Mouse (Mus musculus) brain, adult 2 months (tissue): ENCODE measurements around the gene Nf1.
"Not testable (repeated sequence)": the region's sequence is repeated elsewhere in the genome, so short reads cannot be mapped to it uniquely, and the experiment has no call there.

Experiments
- DNase-seq: peaks from one replicate; pipeline ENCODE4 v3.0.0; 2011; ENCODE audit warnings: low read depth, low spot score

Gene Nf1

DNA sequence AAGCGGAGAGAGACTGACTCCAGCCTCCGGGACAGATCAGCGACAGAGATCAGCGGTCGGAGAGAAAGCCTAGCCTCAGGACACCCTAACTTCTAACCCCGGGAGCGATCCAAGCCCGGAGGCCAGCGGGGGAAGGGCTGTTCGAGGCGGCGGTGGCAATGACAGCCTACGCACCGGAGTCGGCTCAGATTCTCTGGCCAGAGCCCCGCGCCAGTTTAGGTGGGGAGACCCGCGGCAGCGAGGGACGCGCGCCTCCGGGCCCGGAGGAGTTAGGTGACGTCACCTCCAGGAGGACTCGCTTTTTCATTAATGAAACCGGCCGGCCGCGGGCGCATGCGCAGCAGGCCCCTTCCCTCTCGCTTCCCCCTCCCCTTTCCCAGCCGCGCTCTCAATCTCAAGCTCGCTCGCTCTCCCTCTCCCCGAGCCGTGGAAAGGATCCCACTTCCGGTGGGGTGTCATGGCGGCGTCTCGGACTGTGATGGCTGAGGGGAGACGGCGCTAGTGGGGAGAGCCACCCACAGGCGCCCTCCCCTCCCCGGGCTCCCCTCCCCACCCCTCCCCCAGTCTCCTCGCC, at the start of gene Nf1:
Gene Nf1 (plus strand): TSS at position 460 of the 574 bp plus-strand sequence.
- peak; percentile 97 for DNase-seq

DNA sequence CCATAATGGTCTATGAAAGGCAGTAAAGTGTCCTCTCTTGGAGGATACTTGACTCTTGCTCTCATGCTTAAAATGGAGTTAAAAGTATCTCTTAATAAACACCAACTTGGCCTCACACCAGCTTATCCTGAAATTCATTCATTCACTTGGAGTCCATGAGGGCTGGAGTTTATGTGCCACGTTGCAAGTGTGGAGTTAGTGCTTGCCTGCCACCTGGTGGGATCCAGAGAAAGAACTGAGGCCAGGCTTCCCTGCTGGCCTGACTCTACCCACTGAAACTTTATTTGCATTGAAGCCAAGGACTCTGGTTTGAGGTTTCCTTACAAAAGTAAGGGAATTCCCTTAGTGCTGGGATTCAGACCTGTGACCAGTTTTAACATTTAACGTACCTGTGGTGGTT, 49.0 kb upstream of the Nf1 start:
- DNase-seq: peak; percentile 44

DNA sequence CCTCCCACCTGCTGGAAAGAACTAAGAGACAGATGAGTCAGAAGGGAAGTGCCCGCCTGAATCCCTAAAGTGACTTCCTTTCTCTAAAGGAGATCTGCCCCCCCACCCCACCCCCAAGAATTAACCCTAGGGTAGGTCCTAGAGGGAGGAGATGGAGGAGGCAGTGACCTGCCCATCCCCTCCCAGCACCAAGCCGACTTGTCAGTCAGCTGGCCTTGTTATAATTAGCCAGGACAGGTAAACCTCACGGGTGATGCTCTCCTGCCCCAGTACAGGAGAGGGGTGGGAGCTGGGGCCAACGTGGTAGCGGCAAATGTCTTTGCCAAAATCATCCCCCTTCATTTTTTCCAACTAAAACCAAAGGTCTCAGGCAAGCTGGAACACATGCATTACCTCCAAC, 47.8 kb upstream of the Nf1 start:
- no peak for DNase-seq

DNA sequence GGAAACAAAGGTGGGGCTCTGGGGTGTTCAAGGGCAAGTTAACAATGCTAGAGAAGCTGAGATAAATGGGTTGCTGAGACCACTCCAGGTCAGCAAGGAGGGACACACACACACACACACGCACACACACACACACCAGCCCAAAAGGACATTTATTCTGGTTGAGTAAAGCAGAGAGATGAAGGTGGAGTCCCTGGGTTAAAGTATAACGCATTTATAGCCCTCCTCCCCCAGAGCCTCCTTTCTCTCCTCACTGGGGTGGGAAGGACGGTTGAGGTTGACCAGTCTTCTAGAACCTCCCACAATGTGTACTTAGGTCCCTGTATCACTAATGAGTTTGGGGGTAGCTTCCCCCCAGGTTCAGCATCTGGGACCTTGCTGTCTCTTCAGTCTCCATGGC, 47.4 kb upstream of the Nf1 start:
- no peak for DNase-seq

DNA sequence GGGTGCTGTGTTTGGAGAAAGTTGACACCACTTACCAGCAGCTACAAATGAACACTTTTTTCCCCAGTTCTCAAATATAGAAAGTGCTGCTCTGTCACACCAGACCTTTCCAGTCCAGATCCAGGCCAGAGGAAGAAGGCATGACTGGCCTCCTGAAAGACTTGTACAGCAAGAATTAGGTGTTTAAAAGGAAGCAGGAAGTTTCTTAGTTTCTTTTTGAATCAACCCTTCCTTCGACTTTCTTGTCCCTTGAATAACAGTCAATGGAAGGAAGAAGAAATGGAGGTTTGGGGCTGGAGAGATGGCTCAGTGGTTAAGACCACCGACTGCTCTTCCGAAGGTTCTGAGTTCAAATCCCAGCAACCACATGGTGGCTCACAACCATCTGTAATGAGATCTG, 46.5 kb upstream of the Nf1 start:
- DNase-seq: no peak

DNA sequence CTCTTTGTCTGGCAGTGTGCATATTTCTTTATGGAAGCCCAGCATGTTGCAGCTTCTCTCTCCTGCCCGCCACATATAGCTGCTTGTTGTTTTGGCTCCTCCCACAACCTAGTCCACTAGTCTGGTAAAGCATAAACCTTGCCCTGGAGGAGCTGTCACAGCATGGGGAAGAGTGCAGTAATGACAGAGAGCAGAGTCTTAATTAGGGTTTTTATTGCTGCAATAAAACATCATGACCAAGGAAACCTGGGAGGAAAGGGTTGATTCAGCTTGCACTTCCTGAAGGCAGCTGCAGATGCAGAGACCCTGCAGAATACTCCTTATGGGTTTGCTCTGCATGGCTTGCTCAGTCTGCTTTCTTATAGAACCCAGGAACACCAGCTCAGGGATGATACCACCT, 45.5 kb upstream of the Nf1 start:
- no peak for DNase-seq

DNA sequence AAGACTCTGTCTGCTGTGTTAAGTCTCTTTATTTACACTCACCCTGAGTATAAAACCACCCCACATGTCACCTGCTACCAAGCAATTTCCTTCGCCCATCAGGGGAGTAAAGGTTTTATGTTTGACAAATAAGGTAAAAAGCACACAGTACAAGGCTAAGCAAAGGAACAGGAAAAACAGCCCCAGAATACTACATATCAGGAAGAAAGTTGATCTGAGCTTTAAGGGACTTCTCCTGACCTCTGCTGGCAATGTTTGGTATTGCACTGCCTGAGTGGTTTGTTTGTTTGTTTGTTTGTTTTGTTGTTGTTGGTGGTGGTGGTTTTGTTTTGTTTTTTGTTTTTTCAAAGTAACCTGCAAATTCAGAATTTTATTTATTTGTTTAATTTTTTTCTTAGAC, 43.3 kb upstream of the Nf1 start:
- peak; percentile 66 for DNase-seq

DNA sequence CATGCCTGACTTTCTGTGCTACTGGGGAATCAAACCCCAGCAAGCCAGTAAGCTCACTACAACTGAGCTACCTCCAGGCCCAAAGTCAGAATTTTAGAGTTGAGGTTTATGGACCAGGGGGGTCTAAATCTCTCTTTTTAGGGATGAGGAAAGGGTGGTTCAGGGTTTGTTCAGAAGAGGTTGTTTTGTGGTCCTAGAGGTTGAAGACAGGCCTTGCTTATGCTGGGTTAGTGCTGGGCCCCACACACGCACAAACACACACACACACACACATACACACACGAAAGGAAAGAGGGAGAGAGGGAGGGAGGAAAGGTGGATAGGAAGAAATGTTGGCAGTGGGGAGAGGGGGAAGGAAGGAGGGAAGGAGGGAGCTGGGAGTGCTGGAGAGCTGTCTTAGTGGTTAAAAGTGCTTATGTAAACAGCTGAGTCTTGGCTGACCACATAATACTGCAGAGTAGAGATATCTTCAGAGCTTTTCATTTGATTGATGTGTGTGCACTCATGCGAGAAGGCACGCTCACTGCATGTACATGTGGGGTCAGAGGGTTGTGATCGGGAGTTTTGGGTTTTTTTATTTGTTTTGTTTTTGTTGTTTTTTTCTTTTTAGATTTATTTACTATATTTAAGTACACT, 42.5 kb upstream of the Nf1 start, which contains the start of gene Gm9964:
Gene Gm9964 (minus strand): TSS at position 51 of the 636 bp plus-strand sequence.
- no peak for DNase-seq

DNA sequence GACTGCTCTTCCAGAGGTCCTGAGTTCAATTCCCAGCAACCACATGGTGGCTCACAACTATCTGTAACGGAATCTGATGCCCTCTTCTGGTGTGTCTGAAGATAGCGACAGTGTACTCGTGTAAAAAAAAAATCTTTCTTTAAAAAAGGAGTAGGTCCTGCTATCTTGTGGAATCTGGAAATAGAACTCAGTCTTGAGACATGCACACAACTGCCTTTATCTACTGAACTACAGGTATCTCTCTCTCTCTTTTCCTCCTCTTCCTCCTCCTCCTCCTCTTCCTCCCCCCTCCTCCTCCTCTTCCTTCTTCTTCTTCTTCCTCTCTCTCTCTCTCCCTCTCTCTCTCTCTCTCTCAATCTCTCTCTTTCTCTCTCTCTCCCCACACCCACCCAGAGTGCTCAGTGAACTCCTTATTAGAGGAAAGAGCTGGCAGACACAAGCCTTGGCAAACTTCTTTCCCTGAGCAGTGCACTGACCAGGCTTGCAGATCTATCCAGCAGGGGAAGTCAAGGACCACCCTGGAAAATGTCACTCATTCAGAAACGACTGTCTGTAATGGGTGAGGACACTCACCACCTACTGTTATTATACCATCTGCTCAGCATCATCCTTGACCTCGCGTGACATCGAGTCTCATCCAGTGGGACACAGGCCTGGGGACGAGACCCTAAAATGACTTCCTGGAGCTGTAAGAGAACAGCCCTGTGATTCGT, 39.6 kb upstream of the Nf1 start:
- no peak for DNase-seq

DNA sequence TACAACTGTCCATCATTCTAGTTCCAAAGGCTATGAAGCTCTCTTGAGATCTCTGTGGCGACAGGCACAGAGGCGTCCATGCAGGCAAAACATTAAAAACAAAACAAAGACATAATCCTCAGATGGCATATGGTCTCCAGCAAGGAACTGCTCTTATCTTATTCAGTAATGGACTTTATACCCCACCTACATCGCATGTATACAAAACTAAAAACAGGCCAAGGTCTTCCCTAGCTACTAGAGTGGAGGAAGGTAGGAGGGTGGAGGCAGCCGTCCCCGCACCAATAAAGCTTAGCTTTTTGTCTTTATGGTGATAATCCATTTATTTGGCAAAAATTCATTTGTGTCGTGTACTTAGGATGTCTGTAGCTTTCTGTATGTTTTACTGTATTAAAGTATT, 36.4 kb upstream of the Nf1 start:
- DNase-seq: no peak

DNA sequence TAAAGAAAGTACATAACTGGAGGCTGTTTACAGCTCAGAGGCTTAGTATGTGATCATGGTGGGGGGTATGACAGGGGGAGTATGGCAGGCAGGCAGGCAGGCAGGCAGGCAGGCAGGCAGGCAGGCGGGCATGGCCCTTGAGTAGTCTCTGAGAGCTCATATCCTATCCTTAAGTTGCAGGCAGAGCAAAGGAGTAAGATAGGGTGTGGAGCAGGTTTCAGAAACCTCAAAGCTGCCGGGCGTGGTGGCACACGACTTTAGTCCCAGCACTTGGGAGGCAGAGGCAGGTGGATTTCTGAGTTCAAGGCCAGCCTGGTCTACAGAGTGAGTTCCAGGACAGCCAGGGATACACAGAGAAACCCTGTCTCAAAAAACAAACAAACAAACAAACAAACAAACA, 35.2 kb upstream of the Nf1 start:
- DNase-seq: not testable (repeated sequence)

DNA sequence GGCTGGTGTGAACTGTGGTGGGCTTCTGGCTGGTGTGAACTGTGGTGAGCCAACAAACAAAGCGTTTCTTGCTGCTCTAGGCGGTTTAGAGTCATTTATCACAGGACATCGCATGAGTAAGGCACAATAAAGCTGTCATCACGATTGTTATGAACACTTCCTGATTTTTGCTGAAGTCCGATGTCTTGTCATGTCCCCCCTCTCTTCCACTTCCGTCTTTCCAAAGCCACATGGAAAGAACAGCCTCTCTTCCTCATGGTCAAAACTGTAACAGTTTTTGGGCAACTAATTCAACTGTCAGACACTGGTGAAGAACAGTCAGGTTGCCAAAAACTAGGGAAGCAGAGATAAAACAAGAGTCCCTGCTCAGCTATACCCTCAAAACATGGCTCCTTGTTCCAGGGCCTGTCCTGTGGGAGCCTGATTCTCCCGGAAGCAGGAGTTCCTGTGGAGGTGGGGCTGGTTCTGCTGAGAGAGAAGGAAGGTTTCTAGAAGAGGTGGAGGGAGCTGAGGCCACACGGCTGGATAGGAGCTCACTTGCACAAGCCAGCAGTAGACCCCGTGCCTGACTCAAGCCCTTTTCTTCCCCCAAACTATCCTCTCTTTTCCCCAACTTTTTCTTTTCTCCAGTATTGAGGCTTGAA, 33.7 kb upstream of the Nf1 start:
- DNase-seq: no peak

DNA sequence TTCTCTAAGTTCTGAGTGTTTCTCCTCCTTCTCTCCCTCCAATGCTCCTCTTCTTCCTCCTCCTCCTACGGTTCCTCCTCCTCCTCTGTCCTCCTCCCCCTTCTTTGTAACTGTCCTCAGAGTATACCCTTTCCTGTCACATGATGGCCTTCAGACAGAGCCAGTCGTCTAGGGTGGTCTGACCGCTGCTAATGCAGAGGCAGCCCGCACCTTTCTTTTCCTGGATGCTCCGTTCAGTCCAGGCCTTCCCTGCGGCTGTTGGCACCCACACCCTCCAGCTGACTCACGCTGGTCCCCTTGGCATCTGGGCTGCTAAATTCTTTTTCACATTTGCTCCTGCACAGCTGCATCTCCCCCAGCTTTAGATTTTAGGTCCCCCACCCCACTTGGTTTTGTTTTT, 33.0 kb upstream of the Nf1 start:
- DNase-seq: peak; percentile 19

DNA sequence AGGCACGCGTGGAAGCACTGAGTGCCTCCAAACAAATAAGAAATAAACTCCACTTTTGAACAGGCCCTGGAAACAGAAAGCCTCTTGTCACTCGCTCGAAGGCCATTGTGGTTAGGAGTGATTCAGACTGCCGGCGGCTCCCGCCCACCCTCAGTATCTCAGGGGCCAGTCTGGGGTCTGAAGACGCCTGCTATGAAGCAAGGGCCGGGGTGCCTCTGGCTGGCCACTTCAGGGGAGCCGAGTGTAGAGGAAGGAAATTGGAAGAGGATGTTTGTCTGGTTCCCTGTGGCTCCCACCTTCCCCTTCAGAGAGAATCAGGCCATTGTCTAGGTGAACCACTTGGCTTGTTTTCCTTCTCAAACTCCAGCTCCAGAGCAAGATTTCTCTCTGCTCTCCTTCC, 32.5 kb upstream of the Nf1 start:
- peak; percentile 33 for DNase-seq

DNA sequence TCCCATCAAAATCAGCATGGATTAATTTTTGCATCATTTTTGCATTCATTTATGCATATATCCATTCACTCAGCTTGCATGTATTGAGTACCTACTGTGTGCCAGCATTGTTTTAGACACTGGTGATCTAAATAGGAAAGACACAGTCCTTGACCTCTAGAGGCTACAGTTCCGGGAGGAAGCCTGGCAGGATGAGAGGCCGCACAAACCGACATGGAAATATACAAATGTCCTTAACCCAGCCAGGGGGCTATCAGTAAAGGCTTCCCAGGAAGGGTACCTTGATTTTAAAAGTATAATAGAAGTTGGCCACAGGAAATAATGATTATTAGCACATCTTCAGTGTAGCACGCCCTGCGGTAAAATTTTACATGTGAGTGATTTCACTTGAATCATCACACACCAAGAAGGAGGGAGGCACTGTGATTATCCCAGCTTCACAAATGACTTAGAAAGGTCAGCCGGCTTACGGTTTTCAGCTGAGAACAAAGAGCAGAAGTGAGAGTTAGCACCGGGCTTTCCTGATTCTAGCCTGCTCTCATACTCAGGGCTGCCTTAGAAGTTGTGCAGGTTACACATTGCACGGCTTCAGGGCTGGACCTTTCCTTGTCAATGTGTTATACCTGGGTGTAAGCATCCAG, 31.8 kb upstream of the Nf1 start:
- DNase-seq: peak; percentile 12

DNA sequence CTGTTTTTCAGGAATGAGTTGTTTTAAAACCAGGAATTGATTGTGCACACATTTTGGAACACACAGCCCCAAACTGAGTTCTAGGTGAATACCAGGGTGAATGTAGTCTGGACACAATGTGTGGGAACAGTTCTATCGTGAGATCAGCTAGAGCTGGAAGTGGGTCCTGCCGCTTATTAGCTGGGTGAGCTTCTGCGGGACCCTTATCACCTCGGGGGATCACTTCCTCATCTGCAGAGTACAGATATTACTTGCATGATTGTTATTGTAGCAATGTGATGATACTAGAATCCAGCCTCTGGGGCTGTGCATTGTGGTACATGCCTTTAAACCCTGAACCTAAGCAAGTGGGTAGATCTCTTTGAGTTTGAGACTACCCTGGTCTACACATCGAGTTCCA, 29.0 kb upstream of the Nf1 start:
- no peak for DNase-seq

DNA sequence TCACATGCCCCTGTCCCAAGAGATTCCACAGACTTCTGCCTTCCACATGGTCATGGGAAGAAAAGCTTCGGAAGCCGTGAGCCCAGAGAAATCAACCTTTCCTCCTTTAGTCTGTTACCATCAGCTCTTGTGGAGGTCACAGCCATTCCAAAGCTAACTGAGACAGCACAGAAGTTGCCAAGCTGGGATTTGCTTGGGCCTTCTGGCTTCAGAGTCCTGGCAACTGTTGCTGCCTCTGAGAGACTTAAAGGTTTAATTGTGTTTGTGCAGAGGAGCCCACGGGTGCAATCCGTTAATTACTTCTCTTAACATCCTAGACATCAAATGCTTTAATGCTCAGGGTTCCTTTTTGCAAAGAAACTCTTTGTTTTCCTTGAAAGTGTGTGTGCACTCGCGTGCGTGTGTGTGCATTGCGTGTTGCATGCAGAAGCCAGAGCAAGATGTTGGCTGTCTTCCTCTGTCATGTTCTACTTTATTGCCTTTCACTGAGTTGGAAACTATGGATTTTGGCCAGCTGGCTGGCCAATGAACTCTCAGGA, 22.6 kb upstream of the Nf1 start:
- DNase-seq: no peak

DNA sequence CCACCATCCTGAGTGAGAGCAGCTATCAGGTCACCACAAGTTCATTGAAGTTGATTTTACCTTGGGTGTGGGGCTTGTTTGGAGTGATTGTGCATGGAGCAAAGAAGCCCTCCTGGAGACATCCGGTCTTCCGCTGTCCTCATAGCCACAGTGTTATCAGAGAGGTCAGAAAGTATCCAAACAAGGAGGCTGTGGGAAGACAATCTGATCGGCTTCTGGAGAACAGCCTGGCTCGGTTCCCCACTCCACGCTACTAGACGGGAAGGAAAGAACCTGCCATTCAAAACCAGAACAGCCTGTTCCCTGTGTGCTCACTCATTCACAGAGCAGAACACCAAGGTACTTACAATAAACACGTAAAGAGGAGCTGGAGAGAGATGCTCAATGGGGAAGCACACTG, 19.7 kb upstream of the Nf1 start:
- DNase-seq: no peak

DNA sequence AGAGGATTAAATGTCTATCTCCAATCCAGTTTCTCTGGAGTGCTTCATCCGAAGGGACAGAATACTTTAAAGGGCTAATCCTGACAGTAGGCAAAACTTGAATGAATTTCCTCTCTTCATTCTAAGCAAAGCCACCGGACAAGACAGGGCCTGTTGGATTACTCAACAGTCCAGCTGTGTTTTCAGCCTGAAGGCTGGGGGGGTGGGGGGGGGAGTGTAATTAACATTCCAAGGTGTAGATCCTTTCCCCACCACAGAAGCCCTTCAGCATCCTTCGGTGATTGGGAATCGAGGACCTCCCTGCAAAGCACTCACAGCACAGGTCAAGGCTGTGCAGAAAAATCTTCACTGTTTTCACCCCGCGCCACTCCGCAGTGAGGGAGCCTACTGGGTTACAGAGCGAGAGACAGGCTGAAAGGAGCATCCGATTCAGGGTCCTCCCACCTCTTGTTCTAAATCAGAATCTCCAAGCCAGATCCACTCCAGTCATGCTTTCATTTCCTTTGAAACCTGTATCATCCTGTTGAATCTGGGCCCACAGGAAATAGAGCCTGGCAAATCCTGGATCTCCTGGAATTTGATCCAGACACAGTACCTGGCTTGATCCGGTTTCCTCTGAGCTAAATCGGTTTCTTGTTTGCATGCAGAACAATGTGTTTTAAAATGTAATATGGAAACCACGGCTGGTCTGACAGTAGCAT, 15.4 kb upstream of the Nf1 start:
- DNase-seq: peak; percentile 21

DNA sequence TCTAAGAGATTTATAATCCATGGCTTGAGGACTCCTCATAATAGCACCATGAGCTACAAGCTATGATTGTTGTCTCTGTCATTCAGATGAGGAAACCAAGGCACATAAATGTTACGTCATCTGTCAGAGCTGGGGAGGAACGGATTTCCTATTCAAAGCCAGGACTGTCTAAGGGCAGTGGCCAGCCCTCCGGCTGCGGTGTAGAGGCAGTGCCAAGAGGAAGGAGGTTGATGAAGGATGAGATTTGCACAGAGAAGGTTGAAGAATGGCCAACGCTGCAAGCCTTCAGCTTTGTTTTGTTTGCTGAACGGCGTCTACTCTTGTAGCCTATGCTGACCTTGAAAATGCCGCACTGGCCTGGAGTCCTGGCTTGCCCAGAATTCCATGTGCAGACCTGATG, 13.8 kb upstream of the Nf1 start:
- no peak for DNase-seq

DNA sequence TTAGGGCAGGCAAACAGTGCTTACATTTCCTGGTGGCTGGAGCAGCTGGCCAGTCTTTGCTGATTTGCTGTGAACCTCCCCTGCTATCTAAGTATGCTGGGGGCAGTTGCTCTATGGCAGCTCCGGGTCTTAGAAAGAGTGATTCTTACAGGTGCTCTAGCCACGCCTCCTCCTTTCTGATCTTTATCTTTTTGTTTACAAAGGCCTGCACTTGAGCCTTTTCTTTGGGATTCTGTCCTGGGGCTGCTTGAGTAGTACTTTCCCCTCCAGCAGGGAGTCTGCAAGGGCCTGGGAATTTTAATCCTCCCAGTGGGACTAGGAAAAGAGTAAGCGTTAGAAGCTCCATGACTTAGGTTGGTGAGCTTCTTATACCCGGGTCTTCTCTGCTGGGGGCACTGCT, 12.4 kb upstream of the Nf1 start:
- no peak for DNase-seq
